Mouse (Mus musculus) thymus, adult 2 months (tissue): ENCODE results near the gene A3galt2.

Experiments
- CTCF ChIP-seq: fragments of 200-500 bp; IDR thresholded peaks from 2 replicates; pipeline ENCODE4 v1.5.1; 2012; ENCODE audit warnings: mild to moderate bottlenecking, control low read depth, low read length, moderate library complexity, borderline replicate concordance; ENCODE audit not compliant: control insufficient read depth, poor library complexity, insufficient read depth; ENCODE audit errors: extremely low read depth
- POLR2A ChIP-seq: fragments of 200-500 bp; IDR thresholded peaks from 2 replicates; pipeline ENCODE4 v1.6.1; 2012; ENCODE audit warnings: mild to moderate bottlenecking, low read length, control low read depth, moderate library complexity; ENCODE audit not compliant: control insufficient read depth, poor library complexity, insufficient read depth; ENCODE audit errors: extremely low read depth

GRCm38 (mm10) chr4:128804426-128805149 lies 49.4 kb downstream of the A3galt2 start:
- TF ChIP-seq CTCF (no peak), POLR2A (no peak)
